Mouse (Mus musculus) lung, postnatal 36 days (tissue): ENCODE data around the gene Gm20479.
A peak's percentile ranks its signal among the peaks of the same experiment; 100 is the strongest.

ENCODE experiments used
- DNase-seq: peaks from one replicate; pipeline ENCODE4 v3.0.0; 2022; ENCODE audit warnings: mixed read lengths

The Gm20479 gene

GRCm38 (mm10) chr7:27366082-27366844, 9.0 kb upstream of the Gm20479 start:
- DNase-seq, result no peak

GRCm38 (mm10) chr7:27364379-27364778, 7.2 kb upstream of the Gm20479 start:
- DNase-seq, result no peak

DNA sequence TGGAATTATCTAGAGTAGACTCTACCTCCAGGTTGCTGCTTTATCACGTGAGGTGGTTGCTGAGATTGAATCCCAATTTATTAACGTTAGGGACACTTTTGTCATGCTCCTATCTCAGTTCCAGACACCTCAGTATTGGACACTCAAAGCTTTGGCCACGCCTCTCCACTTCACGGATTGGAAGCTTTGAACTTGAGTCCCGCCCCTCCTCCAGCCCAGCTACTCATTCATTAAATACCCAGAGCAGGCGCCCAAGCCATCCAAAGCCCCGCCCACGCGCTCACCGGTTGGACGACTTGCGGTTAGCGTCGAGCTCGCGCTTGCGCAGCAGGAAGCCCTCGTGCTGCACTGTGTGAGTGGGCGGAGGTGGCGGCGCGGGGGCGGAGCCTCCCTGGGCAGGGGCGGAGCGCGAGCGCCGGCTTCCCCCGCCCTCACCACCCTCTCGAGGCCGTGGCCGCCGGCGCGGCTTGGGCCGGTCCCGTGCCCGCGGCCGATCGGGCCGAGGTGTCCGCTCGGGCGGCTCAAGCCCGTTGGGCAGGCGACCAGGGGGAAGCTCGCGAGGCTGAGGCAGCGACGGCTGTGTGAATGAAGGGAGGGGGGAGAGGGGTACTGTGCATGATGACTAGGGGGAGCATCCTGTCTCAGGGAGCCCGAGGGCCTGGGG, 4.2 kb upstream of the Gm20479 start:
- peak; percentile 100 for DNase-seq

DNA sequence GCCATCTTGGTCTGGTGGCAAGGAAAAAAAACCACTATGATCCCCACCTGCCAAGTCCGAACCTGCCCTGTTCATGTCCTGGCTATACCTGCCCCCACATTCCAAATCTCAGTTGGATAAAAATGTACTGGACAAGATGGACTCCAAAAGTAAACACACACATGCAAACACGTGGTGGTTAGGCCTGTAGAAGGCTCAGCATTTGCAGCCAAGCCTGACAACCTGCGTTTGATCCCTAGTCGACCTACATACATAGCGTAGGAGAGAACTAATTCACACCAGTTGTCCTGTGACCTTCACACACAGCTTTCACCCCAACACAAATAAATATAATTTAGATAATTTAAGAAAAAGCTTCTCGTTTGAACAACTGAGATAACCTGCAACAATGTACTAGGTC, 3.5 kb upstream of the Gm20479 start:
- no peak for DNase-seq

DNA sequence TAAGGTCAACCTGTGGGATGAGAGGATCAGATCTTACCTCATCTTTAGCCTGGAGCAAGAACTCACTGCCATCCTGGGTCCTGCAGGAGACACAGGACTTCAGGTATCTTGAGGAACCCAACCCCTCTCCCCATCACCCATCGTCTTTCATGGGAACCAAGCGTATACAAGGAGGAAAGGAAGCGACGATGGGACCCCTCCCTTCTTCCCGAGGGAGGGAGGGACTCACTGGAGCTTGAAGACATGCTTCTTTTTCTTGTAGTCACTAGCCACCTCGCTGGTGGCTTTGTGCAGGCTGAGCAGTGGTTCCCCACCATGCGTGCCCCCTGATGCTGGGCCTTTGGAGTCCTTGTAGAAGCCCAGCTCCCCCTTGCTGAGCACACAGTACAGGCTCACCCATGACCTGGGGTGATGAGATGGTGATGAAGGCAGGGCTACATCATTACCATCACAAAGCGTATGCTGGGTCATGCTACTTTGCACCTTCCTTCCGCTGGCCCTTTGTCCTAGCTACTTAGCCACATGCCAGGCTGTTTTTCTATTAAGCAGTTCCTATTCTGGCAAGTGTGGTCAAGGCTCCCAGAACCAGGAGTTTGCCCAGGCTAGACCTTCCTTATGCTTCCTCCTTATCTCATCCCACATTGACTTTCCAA, 2.6 kb upstream of the Gm20479 start:
- no peak for DNase-seq

- DNase-seq, result no peak
Observed at GRCm38 (mm10) chr7:27359162-27359561, 1.9 kb upstream of the Gm20479 start.

DNA sequence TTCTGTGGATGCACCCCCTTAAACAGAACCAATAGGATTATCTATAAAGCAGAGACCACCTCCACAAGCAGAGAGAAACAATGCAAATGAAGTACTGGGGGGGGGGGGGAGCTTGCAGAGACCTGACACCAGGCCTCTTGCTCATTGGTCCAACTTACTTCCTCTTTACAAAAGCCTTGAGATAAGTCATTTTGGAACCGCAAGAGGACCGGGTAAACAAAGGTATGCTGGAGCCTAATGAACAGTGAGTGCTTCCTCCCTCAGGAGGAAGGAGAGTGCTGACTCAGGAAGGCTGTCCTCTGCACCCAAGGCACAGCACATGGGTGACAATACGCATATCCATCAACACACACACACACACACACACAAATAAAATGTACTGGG, 368 bp upstream of the Gm20479 start:
- peak; percentile 34 for DNase-seq

DNA sequence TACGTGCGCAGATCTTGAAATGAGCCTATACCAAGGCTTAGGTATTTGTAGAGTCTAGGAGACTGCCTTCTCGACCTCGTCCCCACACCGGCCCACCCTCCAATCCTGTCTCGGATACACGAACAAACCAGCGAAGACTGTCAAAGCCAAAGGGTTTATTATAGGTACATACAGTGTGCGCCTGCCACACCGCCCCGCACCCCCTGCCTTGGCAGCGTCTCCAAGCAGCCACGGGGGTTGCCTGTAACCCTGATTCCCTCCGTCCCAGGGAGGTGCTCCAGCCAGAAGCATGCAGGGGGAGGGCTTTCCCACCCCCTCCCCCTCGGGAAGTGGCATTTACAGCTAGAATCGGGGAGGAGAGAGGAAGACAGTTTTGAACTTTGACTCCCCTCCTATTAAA, 971 bp downstream of the Gm20479 start:
- peak; percentile 32 for DNase-seq

GRCm38 (mm10) chr7:27355745-27356240, 1.4 kb downstream of the Gm20479 start, which contains the start of gene Shkbp1:
TSS of gene Shkbp1 (minus strand) at chr7:27356019.
- DNase-seq, result peak; percentile 95

- no peak for DNase-seq
Observed at GRCm38 (mm10) chr7:27355261-27355660, 2.0 kb downstream of the Gm20479 start.

DNA sequence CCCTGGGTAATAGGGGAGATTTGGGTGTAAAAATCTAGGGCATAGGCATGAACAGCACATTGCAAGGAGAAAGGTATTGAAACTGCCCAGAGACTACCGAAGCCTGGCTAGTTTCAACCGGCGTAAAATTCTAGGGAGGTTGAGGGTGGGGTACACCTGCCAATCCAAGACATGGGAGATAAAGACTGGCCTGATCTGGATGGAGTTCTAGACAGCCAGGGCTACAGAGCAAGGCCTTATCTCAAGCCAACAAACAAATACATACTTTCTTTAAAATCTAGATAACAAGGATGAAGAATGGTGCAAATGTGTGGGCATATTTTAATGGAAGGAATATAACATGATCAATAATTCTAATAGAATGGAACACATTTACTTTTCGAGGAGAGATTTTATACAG, 2.4 kb downstream of the Gm20479 start:
- no peak for DNase-seq

- DNase-seq, result peak; percentile 83
Observed at GRCm38 (mm10) chr7:27354144-27354543, 3.1 kb downstream of the Gm20479 start.

DNA sequence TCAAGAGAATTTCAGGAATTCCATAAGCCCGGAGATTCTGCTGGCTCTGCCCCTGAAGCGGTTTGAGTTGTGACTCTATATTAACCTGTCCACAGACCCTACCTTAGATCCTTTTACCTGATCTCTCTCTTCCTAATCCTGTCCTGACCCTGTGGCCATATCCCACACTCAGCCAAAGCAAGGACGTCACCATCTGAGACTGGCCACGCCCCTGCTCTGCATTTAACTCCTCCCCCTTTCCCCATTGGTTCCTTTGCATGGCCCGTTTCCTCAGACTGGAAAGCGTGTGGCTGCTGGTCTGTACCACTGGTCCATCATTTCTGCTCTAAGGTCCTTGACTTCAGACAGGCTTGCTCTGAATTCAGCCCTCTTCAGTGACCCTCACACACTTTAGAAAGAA, 11.8 kb downstream of the Gm20479 start:
- DNase-seq, result no peak

GRCm38 (mm10) chr7:27342595-27342994, 14.6 kb downstream of the Gm20479 start:
- no peak for DNase-seq

- no peak for DNase-seq
Observed at GRCm38 (mm10) chr7:27339519-27339918, 17.7 kb downstream of the Gm20479 start.

DNA sequence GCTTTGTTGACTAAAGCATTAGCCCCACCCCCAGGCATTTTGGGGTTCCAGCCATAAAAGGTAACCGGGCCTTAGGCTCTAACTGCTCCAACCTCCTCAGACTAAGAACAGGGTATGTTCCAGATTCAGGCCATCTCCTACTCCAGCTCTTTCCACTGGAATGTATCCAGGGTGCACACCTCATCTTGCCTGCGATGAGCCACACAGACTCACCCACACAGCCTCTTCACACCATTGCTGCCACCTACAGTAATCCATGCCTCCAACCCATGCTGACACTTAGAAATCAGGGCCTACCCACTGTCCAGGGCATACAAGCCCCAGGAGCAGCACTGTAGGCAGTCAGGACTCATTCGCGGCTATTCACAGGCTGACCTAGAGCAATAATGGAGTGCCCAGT, 18.1 kb downstream of the Gm20479 start:
- no peak for DNase-seq

GRCm38 (mm10) chr7:27337175-27337853, 19.9 kb downstream of the Gm20479 start, which contains the start of gene Ltbp4:
TSS of gene Ltbp4 (minus strand) at chr7:27337692.
- peak; percentile 67 for DNase-seq

- peak; percentile 94 for DNase-seq
Observed at GRCm38 (mm10) chr7:27335928-27336823, 21.0 kb downstream of the Gm20479 start.

DNA sequence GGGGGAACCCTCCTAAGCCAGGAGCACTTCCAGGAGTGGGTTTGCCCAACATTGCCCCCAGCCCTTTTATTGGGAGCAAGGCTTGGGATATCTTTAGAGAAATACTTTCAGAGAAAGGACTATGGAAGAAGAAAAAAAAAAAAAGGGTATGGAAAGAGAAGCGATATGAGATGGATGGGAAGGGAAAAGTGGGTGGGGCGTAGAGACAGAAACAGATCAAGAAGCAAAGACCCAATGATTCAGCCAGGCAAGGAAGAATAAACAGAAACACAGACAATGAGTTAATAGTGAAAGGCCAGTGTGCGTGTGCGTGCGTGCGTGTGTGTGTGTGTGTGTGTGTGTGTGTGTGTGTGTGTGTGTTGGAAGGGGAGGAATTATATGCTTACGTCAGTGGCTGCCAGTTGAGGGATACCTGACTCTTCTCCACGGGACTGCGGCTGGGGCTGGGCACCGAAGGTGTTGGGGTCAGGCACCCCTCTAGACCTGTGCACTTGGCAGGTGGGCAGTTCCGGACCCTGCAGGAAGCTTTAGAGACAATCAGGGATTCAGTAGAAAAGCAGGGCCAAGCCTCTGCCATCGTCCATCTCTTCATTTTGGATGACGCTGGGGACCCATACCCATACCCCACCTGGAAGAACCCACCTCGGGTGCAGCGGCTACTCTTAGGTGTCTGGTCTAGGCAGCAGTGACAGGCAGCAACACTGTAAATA, 22.1 kb downstream of the Gm20479 start:
- DNase-seq, result no peak

DNA sequence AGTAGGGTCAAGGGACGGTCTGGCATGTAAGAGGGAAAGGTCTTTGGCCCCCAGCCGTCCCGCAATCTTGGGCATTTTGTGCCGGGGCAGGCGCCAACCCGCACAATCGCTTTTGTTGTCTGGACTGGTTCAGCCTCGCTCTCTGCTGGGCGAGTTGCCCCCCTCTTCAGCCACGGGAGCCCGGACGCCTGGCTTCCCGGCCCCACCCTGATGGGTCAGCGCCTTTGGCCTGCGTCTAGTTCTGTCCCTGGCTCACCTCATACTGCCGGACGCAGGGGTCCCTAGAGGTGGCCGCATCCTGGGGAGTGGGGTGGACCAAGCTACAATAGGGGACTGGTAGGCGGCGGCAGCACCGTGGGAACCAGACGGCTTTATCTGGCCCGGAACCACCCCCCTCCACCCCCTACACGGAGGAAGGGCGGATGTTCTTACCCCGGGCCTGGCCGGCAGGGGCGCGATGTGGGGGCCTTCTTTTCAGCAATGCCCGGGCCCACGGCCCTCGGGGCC, 22.8 kb downstream of the Gm20479 start:
- DNase-seq, result no peak

- DNase-seq, result no peak
Observed at GRCm38 (mm10) chr7:27333316-27333941, 23.8 kb downstream of the Gm20479 start.
